Mouse (Mus musculus) cerebellum, adult 11 months (tissue): Measurements from ENCODE around the gene Arhgef3.
"Not testable (repeated sequence)": the region's sequence is repeated elsewhere in the genome, so short reads cannot be mapped to it uniquely, and the experiment has no call there.

Experiments used
- DNase-seq: peaks from one replicate; pipeline ENCODE4 v3.0.0; 2022

Arhgef3 gene

GRCm38 (mm10) chr14:27234270-27234840, 119.7 kb downstream of the Arhgef3 start:
- no peak for DNase-seq

GRCm38 (mm10) chr14:27235897-27236553, 121.3 kb downstream of the Arhgef3 start:
- DNase-seq = no peak

GRCm38 (mm10) chr14:27237522-27238187, 123.0 kb downstream of the Arhgef3 start:
- peak; percentile 55 for DNase-seq

- no peak for DNase-seq
These were observed 124.0 kb downstream of the Arhgef3 start for GRCm38 (mm10) chr14:27238600-27239118.

- DNase-seq = no peak
These were observed 124.9 kb downstream of the Arhgef3 start for GRCm38 (mm10) chr14:27239551-27240091.

- no peak for DNase-seq
These were observed 127.6 kb downstream of the Arhgef3 start for GRCm38 (mm10) chr14:27242253-27242652.

GRCm38 (mm10) chr14:27242769-27243168, 128.1 kb downstream of the Arhgef3 start:
- DNase-seq = no peak

- DNase-seq = no peak
These were observed 128.9 kb downstream of the Arhgef3 start for GRCm38 (mm10) chr14:27243585-27243984.

- DNase-seq = no peak
These were observed 130.2 kb downstream of the Arhgef3 start for GRCm38 (mm10) chr14:27244898-27245297.

- peak; percentile 39 for DNase-seq
These were observed 131.7 kb downstream of the Arhgef3 start for GRCm38 (mm10) chr14:27246424-27246823.

- DNase-seq = not testable (repeated sequence)
These were observed 132.2 kb downstream of the Arhgef3 start for GRCm38 (mm10) chr14:27246948-27247347.

- no peak for DNase-seq
These were observed 134.4 kb downstream of the Arhgef3 start for GRCm38 (mm10) chr14:27249121-27249520.

- no peak for DNase-seq
These were observed 135.6 kb downstream of the Arhgef3 start for GRCm38 (mm10) chr14:27250281-27250789.

GRCm38 (mm10) chr14:27253391-27253790, 138.7 kb downstream of the Arhgef3 start:
- no peak for DNase-seq

- DNase-seq = no peak
These were observed 147.7 kb downstream of the Arhgef3 start for GRCm38 (mm10) chr14:27262349-27262748.

GRCm38 (mm10) chr14:27266601-27267000, 151.9 kb downstream of the Arhgef3 start:
- DNase-seq = no peak

- DNase-seq = peak; percentile 18
These were observed 153.4 kb downstream of the Arhgef3 start for GRCm38 (mm10) chr14:27268137-27268536.

- DNase-seq = peak; percentile 52
These were observed 154.4 kb downstream of the Arhgef3 start for GRCm38 (mm10) chr14:27268986-27269700.

GRCm38 (mm10) chr14:27269836-27270235, 155.1 kb downstream of the Arhgef3 start:
- DNase-seq = peak; percentile 82

GRCm38 (mm10) chr14:27270466-27270865, 155.8 kb downstream of the Arhgef3 start:
- no peak for DNase-seq

- DNase-seq = no peak
These were observed 156.8 kb downstream of the Arhgef3 start for GRCm38 (mm10) chr14:27271371-27272071.
